Comparison of ENCODE assay signal across 9 mouse cellular contexts in genomic region chr2:166324954-166325353, GRCm38 (mm10).
DNase-seq lines count a peak whose midpoint lies in the region; ATAC-seq lines count a peak whose summit lies in the region.
"Had no signal": no experiment of that assay in that cellular context is flagged by ENCODE, and none has a peak within 500 bp of the region (broad histone marks: within the 10 kb centered on the region; RNA-seq: fewer than 3 reads in every experiment).

No protein-coding gene starts in this region.

- peak; percentile 77 for DNase-seq in embryo, embryonic 10 days (ENCODE audit: low spot score)
- no peak for DNase-seq in embryo, embryonic 11 days
- no peak for DNase-seq in kidney, adult 9 months
- no peak for DNase-seq in adrenal gland, adult 8-10 months
- no peak for DNase-seq in T-cell, adult 2 months (ENCODE audit: low spot score)

- no peaks in the 10 kb centered on the region for H3K9me3 ChIP-seq in kidney, embryonic 16.5 days (ENCODE audit: low read length)
- no peaks in the 10 kb centered on the region for H3K9me3 ChIP-seq in embryonic facial prominence, embryonic 12.5 days
- no peaks in the 10 kb centered on the region for H3K9me3 ChIP-seq in limb, embryonic 13.5 days

- no peak overlapping the region for H3K4me3 ChIP-seq in kidney, embryonic 16.5 days (ENCODE audit: low read length)
- no peak overlapping the region for H3K4me3 ChIP-seq in embryonic facial prominence, embryonic 12.5 days
- no peak overlapping the region for H3K4me3 ChIP-seq in limb, embryonic 13.5 days

- H3K4me2 ChIP-seq in kidney, embryonic 16.5 days (replicated peaks; ENCODE audit: low read depth, low read length) = no peak overlapping the region
- no peak overlapping the region for H3K4me2 ChIP-seq in embryonic facial prominence, embryonic 12.5 days (replicated peaks)
- no peak overlapping the region for H3K4me2 ChIP-seq in limb, embryonic 13.5 days (replicated peaks)

- 44% methylated on average over 3 of the region's 3 CpGs for WGBS in kidney, embryonic 16.5 days
- WGBS in embryonic facial prominence, embryonic 12.5 days = 30% methylated on average over 3 of the region's 3 CpGs
- WGBS in limb, embryonic 13.5 days = 28% methylated on average over 3 of the region's 3 CpGs

- H3K27ac ChIP-seq in kidney, embryonic 16.5 days (ENCODE audit: low read length) = peak overlapping the region; percentile 44; the same call in 1 of the 2 replicates
- peak overlapping the region; percentile 72 for H3K27ac ChIP-seq in embryonic facial prominence, embryonic 12.5 days
- peak overlapping the region; percentile 73 for H3K27ac ChIP-seq in limb, embryonic 13.5 days

- peaks cover 41% of the 10 kb centered on the region for H3K4me1 ChIP-seq in kidney, embryonic 16.5 days (ENCODE audit: insufficient read depth, low read length)
- peaks cover 40% of the 10 kb centered on the region for H3K4me1 ChIP-seq in embryonic facial prominence, embryonic 12.5 days
- H3K4me1 ChIP-seq in limb, embryonic 13.5 days = peaks cover 51% of the 10 kb centered on the region

- H3K36me3 ChIP-seq in kidney, embryonic 16.5 days (ENCODE audit: insufficient read depth, low read length) = no peaks in the 10 kb centered on the region
- H3K36me3 ChIP-seq in embryonic facial prominence, embryonic 12.5 days = no peaks in the 10 kb centered on the region
- no peaks in the 10 kb centered on the region for H3K36me3 ChIP-seq in limb, embryonic 13.5 days
- H3K36me3 ChIP-seq: G1E had no signal

- no peak overlapping the region for H3K9ac ChIP-seq in kidney, embryonic 16.5 days (replicated peaks; ENCODE audit: low read length)
- H3K9ac ChIP-seq in embryonic facial prominence, embryonic 12.5 days = no peak overlapping the region
- H3K9ac ChIP-seq in limb, embryonic 13.5 days = no peak overlapping the region

- peak; percentile 75 for ATAC-seq in kidney, embryonic 16.5 days (ENCODE audit: low FRiP score, low TSS enrichment)
- ATAC-seq in embryonic facial prominence, embryonic 12.5 days (ENCODE audit: insufficient number of reproducible peaks, insufficient read depth, low FRiP score, low TSS enrichment) = no peak
- 0 out of 2 replicates have a peak, but pooled peaks have one; percentile 3 for ATAC-seq in limb, embryonic 13.5 days (ENCODE audit: low FRiP score, low read depth)

- H3K27me3 ChIP-seq in kidney, embryonic 16.5 days (ENCODE audit: insufficient read depth, low read length) = no peaks in the 10 kb centered on the region
- no peaks in the 10 kb centered on the region for H3K27me3 ChIP-seq in embryonic facial prominence, embryonic 12.5 days
- no peaks in the 10 kb centered on the region for H3K27me3 ChIP-seq in limb, embryonic 13.5 days
